Mouse (Mus musculus) 3T3-L1 (cell line): ENCODE results near the gene Arf6.
"Not testable (repeated sequence)": the region's sequence is repeated elsewhere in the genome, so short reads cannot be mapped to it uniquely, and the experiment has no call there.

Source experiments
- DNase-seq: peaks from one replicate; pipeline ENCODE4 v3.0.0-alpha.2; 2015; ENCODE audit warnings: low read depth, low spot score

Gene Arf6

GRCm38 (mm10) chr12:69371854-69372671 lies at the start of gene Arf6, which contains the start of gene Gm9887:
Gene Arf6 (plus strand): TSS chr12:69372150.
Gene Gm9887 (minus strand): TSS chr12:69372458.
- peak; percentile 92 for DNase-seq

- DNase-seq = no peak
These were observed 40.8 kb upstream of the Arf6 start for GRCm38 (mm10) chr12:69331187-69331586.

- DNase-seq = no peak
These were observed 39.8 kb upstream of the Arf6 start for GRCm38 (mm10) chr12:69332147-69332546.

- DNase-seq = peak; percentile 76
These were observed 38.4 kb upstream of the Arf6 start for GRCm38 (mm10) chr12:69333547-69333946.

- DNase-seq = no peak
These were observed 22.0 kb upstream of the Arf6 start for GRCm38 (mm10) chr12:69349928-69350327.

GRCm38 (mm10) chr12:69351685-69352084 lies 20.3 kb upstream of the Arf6 start:
- peak; percentile 52 for DNase-seq

GRCm38 (mm10) chr12:69356546-69357299 lies 15.2 kb upstream of the Arf6 start, which contains the start of gene Nemf:
Gene Nemf (minus strand): TSS chr12:69357165.
- peak; percentile 88 for DNase-seq

GRCm38 (mm10) chr12:69357300-69357646 lies 14.7 kb upstream of the Arf6 start:
- DNase-seq = no peak

GRCm38 (mm10) chr12:69360655-69360996 lies 11.3 kb upstream of the Arf6 start:
- DNase-seq = peak; percentile 87

- DNase-seq = peak; percentile 97
These were observed 10.7 kb upstream of the Arf6 start for GRCm38 (mm10) chr12:69360997-69361899.

- no peak for DNase-seq
These were observed 10.0 kb upstream of the Arf6 start for GRCm38 (mm10) chr12:69361919-69362318.

- peak; percentile 83 for DNase-seq
These were observed 9.6 kb upstream of the Arf6 start for GRCm38 (mm10) chr12:69362388-69362787.

- not testable (repeated sequence) for DNase-seq
These were observed 8.8 kb upstream of the Arf6 start for GRCm38 (mm10) chr12:69363110-69363509.

- DNase-seq = peak; percentile 74
These were observed 7.8 kb upstream of the Arf6 start for GRCm38 (mm10) chr12:69363899-69364762.

GRCm38 (mm10) chr12:69365757-69366156 lies 6.2 kb upstream of the Arf6 start:
- no peak for DNase-seq

- DNase-seq = peak; percentile 51
These were observed 5.5 kb upstream of the Arf6 start for GRCm38 (mm10) chr12:69366424-69366823.

GRCm38 (mm10) chr12:69367557-69367956 lies 4.4 kb upstream of the Arf6 start:
- no peak for DNase-seq

- DNase-seq = no peak
These were observed 1.0 kb upstream of the Arf6 start for GRCm38 (mm10) chr12:69370936-69371335.

- peak; percentile 84 for DNase-seq
These were observed 513 bp upstream of the Arf6 start for GRCm38 (mm10) chr12:69371421-69371853.

GRCm38 (mm10) chr12:69372731-69373331 lies 881 bp downstream of the Arf6 start:
- DNase-seq = peak; percentile 46
